Mouse (Mus musculus) heart, adult 8-10 months (tissue): ENCODE data around the gene Gm12845. TPM values are rescaled to one million over a fixed set of nuclear protein-coding genes. Genes with fewer than 3 reads are reported as not detected.
"Not testable (repeated sequence)": the region's sequence is repeated elsewhere in the genome, so short reads cannot be mapped to it uniquely, and the experiment has no call there.

ENCODE experiments used
- DNase-seq: peaks from one replicate; pipeline ENCODE4 v3.0.0; 2022; ENCODE audit warnings: low spot score
- total RNA-seq, 4 experiments: library from RNA; stranded (reverse); gene quantifications; 2 replicates each; pipeline ENCODE4 v1.2.4; 2022

The Gm12845 gene
- total RNA-seq: not detected

DNA sequence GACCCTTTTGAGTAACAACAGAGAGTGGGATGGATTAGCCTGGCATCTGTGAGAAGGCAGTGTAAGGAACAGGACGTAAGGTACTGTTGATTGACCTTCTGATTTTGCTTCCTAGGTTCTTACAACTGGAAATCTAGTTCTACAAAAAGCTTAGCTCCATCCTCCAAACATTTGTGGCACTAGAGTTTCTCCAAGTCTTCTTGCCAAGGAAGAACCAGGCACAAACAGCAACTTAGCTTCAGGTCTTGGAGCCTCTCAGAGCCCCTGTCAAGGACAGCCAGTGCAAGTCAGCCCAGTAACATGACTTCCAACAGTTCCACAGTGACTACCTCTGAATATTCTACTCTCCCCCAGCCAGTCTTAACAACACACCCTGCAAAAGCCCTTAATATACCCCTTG, at the start of gene Gm12845:
Gene Gm12845, plus strand, starts transcription at position 301 of the 400 bp plus-strand sequence.
- DNase-seq: no peak

DNA sequence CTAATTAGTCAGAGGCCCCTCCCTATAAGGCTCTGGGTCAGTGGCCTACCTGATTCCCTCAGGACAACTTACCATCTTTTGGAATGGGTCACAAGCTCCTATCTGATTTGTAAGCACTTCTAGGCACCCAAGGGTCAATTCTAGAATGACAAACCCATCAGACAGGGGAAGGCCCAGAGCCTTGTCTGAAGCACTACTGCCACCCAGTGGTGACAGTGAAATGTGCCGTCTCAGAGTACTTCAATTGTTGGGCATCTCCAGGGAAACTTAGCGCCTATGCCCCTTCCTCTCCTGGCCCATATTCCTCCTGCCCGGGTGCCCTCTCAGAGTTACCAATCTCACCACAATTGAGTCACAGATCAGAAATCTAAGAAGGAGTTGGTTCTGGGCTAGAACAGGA, 47.3 kb upstream of the Gm12845 start:
- peak; percentile 70 for DNase-seq

DNA sequence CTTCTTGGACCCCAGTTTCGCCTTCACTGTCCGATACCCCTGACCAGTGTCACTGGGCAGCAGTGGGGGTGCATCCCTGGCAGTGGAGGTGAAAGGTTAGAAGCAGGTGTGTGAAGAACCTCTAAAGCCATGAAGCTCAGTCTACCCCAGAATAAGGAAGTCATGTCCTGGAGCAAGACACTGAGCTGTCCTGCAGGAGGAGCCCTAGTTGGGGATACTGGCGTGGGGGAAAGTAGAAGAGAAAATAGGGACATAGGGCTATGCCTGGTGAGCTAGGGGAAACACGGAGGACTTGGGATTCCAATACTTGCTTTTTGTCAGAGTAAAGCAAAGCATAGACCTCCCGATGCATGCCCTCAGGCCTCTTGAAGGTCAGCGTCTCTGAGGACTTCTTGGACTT, 43.2 kb upstream of the Gm12845 start:
- no peak for DNase-seq

DNA sequence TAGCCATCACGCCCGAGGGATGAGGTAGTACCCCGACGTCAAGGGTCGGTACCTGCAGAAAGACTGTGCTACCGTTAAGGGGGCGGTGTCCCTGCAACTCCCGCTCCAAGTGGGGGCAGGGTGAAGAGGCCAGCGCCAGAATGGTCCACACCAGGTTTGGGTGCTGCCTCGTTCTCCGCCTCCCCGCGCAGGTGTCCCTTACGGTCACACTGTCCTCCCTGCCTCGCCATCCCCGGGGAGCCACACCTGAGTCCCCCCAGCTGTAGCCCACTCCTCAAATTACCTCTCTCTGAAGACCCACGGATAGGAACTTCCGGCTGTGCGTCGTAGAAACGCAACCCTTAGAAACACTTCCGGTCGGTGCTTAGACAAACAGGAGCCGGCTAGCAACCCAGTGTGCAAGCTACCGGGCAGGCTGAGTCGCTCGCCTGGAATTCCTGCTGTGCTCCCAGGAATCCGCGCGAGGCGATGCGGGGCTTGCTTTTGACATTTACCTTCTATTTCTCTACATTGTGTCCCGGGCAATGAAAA, 42.2 kb upstream of the Gm12845 start, which contains the start of gene Dmap1:
Gene Dmap1, minus strand, starts transcription at position 343 of the 531 bp plus-strand sequence.
- DNase-seq: peak; percentile 76

DNA sequence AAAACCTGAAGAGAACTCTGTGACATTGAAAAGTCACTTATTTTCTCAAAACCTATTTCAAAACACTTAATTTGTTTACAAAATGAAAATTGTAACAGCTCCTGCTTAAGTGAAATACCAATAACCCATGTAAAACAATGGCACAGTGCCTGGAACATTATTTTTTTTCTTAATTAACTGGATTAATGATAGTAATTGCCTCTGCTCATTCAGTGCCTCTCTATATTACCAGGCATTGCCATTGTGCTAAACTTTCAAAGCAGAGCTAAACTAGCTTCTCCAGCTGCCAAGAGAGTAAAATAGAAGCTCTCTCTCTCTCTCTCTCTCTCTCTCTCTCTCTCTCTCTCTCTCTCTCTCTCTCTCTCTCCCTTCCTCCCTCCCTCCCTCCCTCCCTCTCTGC, 41.7 kb upstream of the Gm12845 start:
- no peak for DNase-seq

DNA sequence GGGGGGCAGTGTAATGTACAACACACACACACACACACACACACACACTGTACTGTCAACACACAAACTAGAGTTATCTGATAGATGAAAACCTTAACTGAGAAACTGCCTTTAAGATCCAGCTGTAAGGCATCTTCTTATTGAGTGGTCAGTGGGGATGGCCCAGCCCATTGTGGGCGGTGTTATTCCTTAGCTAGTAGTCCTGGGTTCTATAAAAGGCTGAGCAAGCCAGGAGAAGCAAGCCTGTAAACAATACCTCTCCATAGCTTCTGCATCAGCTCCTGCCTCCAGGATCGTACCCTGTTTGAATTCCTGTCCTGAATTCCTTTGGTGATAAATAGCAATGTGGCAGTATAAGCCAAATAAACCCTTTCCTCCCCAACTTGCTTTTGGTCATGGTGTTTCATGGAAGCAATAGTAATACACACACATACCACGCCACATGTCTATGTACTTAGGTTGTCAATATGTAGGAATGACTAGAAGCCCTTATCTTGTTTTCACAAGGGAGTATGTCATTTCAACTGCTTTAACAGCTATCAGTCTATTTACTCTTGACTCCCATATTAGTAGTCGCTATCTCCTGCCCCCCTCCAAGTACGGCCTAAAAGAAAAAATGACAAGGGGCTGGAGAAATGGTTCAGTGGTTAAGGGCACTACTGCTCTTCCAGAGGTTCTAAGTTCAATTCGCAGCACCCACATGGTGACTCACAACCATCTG, 41.0 kb upstream of the Gm12845 start:
- no peak for DNase-seq

DNA sequence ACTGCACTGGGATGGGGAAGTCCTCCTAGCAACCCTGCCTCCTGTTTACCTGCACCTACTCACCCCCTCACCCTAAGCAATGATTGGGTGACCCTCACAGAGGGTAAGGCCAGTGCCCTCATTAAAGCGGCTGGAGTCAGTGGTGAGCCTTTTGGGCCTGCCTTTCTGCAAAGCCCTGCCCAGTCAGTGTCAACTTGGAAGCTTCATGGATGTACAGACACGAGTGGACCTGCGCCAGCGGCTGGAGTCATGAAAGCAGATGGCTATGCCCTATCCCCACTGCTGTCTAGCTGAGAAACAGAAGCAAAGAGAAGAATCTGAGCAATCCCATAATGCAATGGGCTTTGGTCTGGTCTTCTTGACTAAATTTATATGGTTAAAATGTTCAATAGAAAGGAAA, 37.9 kb upstream of the Gm12845 start:
- DNase-seq: no peak

DNA sequence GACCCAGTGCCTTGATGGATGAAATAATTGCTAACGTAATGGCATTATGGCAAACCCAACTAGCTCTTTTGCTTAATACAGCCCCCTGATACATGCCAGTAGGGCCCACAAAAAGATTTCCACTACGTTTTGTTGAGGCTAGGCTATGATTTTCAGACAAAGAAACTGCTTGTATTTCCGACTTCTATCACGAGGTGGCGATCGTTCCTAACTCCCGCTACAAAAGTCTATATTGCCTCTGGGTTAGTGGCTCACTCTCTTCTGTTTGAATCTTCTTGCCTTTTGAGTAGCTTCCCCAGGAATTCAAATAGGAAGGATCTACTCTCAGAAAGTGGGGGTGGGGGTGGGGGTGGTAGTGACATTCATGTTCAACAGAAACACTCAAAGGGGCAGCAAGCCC, 18.9 kb upstream of the Gm12845 start:
- DNase-seq: peak; percentile 26

DNA sequence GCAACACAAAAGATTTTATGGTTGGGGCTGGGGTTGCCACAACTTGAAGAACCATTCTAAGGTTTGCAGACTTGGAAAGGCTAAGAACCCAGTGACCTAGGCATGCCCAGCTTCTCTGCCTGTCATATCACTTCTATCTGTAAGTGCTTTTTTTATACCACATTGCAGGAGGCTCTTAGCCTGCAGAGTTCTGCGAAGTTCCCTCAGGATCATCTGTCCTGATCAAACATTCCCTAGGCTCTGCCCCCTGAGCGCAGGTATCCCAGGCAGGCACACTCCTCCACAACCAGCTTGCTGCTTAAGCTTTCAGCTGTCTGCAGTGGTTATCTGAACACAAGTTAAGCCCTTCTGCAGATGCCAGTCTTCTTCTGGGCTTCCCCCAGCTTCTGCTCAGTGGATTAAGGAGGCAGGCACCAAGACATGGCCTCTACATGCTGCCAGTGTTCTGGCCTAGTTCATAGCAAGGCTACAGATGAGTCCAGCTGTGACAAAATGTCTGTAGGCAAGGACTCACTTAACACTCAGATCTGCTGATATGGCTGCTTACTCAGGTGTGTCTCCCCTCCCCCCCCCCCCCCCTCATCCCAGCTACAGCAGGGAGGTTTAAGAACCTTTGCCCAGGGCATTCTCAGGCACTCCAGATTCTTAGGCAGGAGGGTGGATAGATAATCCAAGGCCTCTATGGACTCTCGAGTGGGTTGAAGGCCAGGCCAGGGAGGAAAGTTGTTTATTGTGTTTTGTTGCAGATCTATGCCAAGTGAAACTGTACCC, 15.2 kb upstream of the Gm12845 start:
- DNase-seq: no peak

DNA sequence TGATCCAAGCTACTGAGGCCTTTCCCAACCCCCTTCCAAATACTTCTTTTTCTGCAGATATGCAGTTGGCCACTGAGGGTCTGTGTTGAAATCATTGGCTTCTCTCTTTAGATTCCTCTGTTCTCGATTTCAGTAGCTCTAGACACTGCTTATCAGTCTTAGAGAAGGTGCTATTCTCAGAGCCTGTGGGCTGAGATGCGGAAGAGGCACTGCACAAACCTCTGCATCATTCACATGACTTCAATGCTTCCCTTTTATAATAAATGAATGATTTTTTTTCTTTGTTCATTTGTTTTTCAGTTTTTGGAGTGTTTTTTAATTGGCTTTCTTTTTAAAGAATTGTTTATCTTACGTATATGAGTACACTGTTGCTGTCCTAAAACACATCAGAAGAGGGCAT, 11.9 kb upstream of the Gm12845 start:
- no peak for DNase-seq

DNA sequence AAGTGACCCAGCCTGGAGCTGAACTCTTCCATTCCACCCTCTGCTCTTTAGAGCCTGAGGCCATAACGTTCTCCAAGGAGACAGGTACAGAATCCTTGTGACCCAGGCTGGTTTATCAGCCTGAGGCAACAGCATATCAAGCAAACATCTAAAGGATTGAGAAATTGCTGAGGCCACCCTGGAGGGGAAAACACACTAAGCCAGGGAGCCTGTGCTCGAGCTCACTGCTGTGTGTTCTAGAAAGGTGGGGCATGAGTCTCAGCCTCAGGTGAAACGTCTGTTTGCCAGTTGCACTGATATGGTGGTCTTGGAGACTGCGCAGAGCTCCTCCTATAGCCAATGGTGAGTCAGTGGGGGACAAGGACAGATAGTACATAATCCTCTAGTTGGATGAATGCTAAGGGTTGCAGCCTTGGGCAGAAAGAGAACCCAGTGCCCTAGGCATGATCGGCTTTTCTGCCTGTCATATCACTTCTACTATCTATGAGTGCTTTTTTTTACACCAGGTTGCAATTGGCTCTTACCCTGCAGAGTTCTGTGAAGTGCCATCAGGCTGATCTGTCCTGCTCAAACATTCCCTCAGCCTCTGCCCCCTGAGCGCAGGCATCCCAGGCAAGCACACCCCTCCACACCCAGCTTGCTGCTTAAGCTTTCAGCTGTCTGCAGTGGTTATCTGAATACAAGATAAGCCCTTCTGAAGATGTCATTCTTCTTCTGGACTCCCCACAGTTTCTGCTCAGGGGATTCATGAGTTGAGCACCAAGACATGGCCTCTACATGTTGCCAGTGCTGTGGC, 10.7 kb upstream of the Gm12845 start:
- DNase-seq: no peak

DNA sequence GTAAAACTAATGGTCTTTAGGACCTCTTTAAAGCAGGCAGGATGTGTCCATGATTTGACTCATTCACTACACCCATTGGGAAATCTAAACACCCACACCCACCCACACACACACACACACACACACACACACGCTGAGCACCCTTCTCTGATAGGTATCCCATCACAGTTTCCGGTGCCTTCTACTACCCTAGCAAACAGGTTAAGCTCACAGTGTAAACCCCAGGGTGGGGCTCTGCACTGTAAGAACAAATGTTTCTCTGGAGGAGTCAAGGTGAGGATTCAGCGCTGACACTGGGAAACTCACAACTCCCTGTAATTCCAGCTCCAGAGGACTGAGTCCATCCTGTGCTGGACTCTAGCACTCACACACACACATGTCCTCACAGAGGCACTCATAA, 7.7 kb downstream of the Gm12845 start:
- no peak for DNase-seq

DNA sequence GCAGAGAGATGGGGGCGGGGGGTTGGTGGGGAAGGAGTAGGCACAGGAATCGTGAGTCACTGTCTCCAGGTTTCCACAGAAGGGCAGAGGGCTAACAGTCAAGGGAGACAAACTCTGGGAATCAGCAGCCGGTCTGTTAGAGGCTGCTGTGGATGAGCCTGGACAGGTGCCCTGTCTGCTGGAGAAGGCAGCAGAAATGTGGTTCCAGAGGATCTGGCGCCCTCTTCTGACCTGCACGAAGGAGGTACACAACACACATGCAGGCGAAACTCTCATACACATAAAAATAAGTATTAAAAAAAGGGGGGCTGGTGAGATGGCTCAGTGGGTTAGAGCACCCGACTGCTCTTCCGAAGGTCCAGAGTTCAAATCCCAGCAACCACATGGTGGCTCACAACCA, 13.3 kb downstream of the Gm12845 start:
- DNase-seq: no peak

DNA sequence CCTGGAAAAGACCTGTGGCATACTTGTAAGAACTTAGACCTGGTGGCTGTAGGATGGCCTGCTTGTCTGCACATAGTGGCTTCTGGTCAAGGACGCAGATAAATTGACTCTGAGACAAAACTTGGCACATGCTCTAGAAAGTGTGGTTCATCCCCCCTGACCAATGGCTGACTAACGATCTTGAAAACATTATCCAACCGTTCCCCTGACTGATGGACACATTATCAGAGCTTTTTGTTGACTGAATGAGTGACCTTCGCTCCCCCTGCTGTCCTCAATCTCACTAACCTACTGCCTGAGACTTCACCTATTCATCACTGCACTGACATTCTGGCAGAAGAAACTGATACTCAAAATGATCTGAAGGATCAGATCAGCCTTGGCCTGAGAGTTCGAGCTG, 28.3 kb downstream of the Gm12845 start:
- not testable (repeated sequence) for DNase-seq

DNA sequence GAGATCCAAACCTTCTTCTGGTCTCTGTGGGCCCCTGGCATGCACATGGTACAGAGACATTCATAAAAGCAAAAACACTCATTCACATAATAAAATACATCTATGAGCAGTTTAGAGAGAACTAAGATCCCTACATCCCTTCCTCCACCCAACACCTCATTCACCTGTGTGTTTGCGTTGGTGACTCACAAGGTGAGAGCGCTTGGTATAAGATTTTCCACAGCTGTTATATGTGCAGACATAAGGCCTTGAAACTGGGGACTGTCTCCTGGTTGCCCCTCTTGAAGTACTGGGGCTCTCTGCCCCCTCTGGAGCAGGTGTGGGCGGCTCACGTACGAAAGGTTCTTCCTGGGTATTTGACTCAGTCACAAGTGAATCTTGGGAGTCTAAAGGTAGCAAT, 35.9 kb downstream of the Gm12845 start:
- DNase-seq: no peak

DNA sequence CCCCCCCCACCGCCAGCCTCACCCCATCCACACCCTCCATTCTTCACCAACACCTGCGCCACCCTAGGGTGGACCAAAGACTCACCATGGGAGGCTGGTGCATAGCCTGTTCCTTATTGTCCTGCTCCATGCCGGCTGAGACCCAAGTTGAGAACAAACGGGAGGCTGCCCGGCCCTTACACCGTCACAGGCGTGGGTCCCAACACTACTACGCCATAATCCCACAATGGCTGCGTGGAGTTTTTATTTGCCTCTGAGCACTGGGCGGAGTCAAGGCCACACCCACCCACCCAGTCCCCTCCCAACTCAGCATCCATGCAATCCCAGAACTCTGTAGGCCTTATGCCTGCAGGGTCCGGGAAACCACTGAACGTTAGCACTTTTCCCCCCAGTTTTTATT, 41.2 kb downstream of the Gm12845 start, which contains the start of gene Klf17:
Gene Klf17, minus strand, starts transcription at position 233 of the 400 bp plus-strand sequence.
- no peak for DNase-seq

DNA sequence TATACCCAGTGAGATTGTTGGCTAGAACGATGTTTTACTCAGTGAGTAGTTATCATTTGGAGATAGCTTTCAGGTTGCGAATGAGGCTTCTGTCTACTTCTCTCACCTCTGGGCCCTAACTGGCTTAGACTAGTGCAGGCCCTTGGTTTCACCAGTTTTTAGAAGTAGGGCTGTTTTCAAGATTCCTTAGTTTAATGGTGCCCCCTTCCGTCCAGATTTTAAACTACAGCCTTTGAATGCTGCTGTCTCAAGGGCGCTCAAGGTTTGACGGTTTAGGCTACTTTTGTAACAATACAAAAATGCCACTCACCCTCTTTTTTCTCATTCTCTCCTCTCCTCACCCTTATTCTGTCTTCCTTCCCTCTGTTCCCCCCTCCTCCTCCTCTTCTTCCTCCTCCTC, 46.7 kb downstream of the Gm12845 start:
- DNase-seq: peak; percentile 68

DNA sequence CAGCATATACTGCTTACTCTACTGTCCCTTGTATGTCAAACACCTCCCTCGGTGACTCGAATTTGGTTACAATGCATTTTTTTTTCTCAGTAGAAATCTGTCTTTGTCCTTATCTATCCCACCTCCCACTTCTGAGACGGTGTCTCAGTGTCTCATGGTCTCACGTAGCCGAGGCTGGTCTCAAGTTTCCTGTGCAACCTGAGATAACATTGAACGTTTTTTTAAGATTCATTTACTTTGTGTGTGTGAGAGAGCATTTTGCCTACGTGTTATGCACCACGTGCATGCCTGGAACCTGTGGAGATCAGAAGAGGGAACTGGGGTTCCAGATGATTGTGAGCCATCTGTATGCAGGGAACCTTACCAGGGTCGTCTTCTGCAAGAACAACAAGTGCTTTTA, 48.7 kb downstream of the Gm12845 start:
- DNase-seq: no peak
